Mouse (Mus musculus) bone marrow macrophage, adult 2 months (primary cell): ENCODE measurements around the gene Cbx4. TPM values are rescaled to one million over a fixed set of nuclear protein-coding genes. Genes with fewer than 3 reads are reported as not detected.

Experiments used
- H3K27ac ChIP-seq: 2 replicates; pipeline ENCODE4 v1.5.1; 2012; ENCODE audit warnings: low read depth, low read length; ENCODE audit not compliant: insufficient read depth
- H3K4me1 ChIP-seq: 2 replicates; pipeline ENCODE4 v1.6.1; 2012; ENCODE audit warnings: low read length; ENCODE audit not compliant: control insufficient read depth, insufficient read depth
- H3K4me3 ChIP-seq: 2 replicates; pipeline ENCODE4 v1.5.1; 2012; ENCODE audit warnings: mild to moderate bottlenecking, low read length, moderate library complexity; ENCODE audit not compliant: insufficient read depth
- CTCF ChIP-seq: IDR thresholded peaks from 2 replicates; pipeline ENCODE4 v1.5.1; 2012; ENCODE audit warnings: low read depth, mild to moderate bottlenecking, low read length, moderate library complexity
- POLR2A ChIP-seq: IDR thresholded peaks from 2 replicates; pipeline ENCODE4 v1.6.1; 2012; ENCODE audit warnings: mild to moderate bottlenecking, low read depth, low read length, borderline replicate concordance
- polyA plus RNA-seq: library from polyadenylated mRNA; stranded (reverse); fragments of >200 nt; gene quantifications from 2 replicates; pipeline ENCODE4 v1.2.4, GENCODE M21; 2012; ENCODE audit not compliant: missing spikeins, insufficient read depth, insufficient read length

Cbx4 gene
- polyA plus RNA-seq, 1 experiment, result 15.8 TPM

DNA sequence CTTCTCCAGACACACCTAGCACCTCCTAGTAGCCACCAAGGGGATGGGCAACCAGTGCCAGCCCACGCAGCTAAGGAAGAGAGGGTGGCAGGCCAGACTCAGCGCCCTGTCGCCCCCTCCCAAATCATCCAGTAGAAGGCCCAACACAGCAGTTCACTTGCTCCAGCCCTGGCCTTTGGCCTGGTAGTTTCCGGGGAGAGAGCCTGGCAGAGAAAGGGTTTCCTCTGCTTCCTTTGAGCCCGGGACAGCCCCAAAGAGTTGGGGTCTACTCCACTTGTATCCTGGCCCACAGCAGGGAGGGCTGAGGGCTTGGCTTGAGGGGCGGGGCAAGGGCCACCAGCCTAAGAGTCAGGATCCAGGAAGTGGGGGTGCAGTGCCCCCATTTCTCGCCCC, 6.6 kb downstream of the Cbx4 start:
- H3K4me3 ChIP-seq, result no peak overlapping the region
- TF ChIP-seq POLR2A (no peak), CTCF (no peak)
- no peak overlapping the region for H3K27ac ChIP-seq
- H3K4me1 ChIP-seq, result peaks cover 6% of the 10 kb centered on the region

DNA sequence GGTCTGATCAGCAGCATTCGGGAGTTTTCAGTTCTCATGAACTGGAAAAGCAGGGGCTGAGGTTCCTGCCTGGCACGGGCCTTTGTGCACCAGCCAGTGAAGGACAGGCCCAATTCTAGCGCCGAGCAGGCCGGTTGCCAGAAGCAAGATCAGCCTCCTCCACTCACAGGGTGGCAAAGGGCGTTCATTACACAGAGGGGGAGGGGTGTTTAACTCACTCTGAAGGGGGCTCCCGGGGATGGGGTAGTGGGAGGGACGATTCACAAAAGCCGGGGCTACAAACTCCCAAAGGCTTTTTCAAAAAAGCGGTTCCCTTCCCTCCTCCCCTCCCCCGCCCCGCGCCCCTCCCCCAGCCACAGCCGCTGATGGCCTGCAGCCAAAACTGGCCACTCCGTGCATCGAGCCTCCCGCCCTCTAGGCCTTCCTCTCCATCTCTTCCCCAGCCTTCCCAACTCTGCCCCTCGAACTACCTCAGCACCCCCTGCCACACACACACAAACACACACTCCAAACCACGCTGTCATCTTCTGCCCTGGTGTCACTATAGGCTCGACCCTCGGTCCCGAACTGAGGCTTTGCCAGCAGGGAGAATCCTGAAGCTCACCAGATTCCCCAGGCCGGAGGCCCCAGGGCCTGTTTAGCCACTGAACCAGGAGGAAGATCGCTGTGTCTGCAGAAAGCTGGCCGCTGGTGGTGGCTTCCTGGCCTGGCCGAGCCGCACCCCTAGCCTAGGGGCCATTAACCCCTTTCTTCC, 7.2 kb downstream of the Cbx4 start:
- TF ChIP-seq POLR2A (no peak), CTCF (no peak)
- Histone ChIP-seq H3K27ac (no peak overlapping the region), H3K4me3 (no peak overlapping the region), H3K4me1 (peaks cover 5% of the 10 kb centered on the region)

- TF ChIP-seq POLR2A (no peak), CTCF (no peak)
- no peak overlapping the region for H3K27ac ChIP-seq
- no peak overlapping the region for H3K4me3 ChIP-seq
- peaks cover 2% of the 10 kb centered on the region; the same call in 1 of the 2 replicates for H3K4me1 ChIP-seq
Observed at GRCm38 (mm10) chr11:119077755-119078154, 8.3 kb downstream of the Cbx4 start.

DNA sequence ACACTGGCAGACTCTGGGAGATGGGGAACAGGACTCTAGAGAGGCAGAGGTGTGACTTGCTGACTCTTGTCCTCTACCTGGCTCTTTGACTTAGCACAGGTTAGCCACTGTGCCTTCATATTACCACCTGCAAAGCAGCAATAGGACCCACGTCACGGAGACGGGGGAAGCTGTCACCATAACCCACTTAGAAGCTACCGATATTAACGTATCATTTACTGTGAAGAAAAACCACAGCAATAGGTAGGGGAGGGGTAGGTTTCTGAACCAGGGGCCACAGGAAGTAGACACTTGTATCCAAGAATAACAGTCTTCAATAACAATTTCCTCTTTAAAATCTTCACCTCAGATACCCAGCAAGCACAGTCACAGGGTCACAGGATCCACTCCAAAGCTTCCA, 10.2 kb downstream of the Cbx4 start:
- no peak overlapping the region for H3K4me3 ChIP-seq
- no peaks in the 10 kb centered on the region for H3K4me1 ChIP-seq
- TF ChIP-seq CTCF (no peak), POLR2A (no peak)
- no peak overlapping the region for H3K27ac ChIP-seq

- H3K27ac ChIP-seq, result no peak overlapping the region
- no peak overlapping the region for H3K4me3 ChIP-seq
- TF ChIP-seq POLR2A (no peak), CTCF (no peak)
- H3K4me1 ChIP-seq, result no peaks in the 10 kb centered on the region
Observed at GRCm38 (mm10) chr11:119073876-119074433, 12.1 kb downstream of the Cbx4 start.

DNA sequence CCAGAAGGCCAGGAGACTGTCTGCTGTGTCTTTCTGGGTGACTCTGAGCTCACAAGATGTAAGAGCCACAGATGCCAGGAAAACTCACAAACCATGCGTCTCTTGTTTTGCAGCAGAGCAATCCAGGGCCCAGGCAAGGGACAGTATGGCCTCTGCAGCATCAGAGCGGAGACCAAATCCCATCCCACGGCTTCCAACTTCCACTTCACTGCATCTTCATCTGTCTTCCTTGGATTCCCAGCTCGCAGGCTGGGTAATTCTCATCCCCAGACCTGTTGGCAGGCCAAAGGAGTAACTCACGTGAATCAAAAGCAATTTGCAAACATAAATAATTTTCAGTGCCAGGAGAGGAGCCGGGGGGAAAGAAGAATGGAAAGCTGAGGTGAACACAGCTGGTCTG, 13.0 kb downstream of the Cbx4 start:
- Histone ChIP-seq H3K4me1 (no peaks in the 10 kb centered on the region), H3K27ac (no peak overlapping the region)
- no peak for TF ChIP-seq CTCF
- no peak for TF ChIP-seq POLR2A

GRCm38 (mm10) chr11:119072239-119072638, 13.8 kb downstream of the Cbx4 start:
- Histone ChIP-seq H3K4me3 (no peak overlapping the region), H3K27ac (no peak overlapping the region), H3K4me1 (no peaks in the 10 kb centered on the region)
- no peak for TF ChIP-seq POLR2A
- no peak for TF ChIP-seq CTCF

More for the DNA sequence above, 13.0 kb downstream of the Cbx4 start:
- H3K4me3 ChIP-seq, result no peak overlapping the region

DNA sequence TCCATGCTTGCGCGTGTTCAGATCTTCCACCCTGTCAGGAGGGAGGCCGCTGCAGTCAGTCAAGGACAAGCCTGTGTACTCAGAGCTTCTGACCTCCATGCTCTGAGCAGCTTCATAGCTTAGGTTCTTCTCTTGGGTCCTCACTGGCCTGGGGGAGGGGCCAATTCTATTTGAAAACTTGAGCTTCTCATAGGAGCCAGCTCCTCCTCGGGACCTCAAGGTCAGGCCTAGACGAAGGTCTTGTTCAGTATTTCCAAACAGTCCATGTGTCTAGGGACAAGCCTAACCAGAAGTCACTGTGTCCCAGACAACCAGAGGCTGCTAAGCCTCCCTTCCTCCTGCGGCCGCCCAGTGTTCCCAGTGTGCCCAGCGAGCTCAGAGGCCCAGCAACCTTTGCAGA, 19.2 kb downstream of the Cbx4 start:
- no peaks in the 10 kb centered on the region for H3K4me1 ChIP-seq
- no peak overlapping the region for H3K4me3 ChIP-seq
- no peak for TF ChIP-seq POLR2A
- TF ChIP-seq CTCF, result no peak
- no peak overlapping the region for H3K27ac ChIP-seq

GRCm38 (mm10) chr11:119059256-119059655, 26.8 kb downstream of the Cbx4 start:
- Histone ChIP-seq H3K27ac (no peak overlapping the region), H3K4me1 (peaks cover 15% of the 10 kb centered on the region), H3K4me3 (no peak overlapping the region)
- no peak for TF ChIP-seq POLR2A
- no peak for TF ChIP-seq CTCF
